Mouse (Mus musculus): ENCODE measurements around the gene Palld. TPM values are rescaled to one million over a fixed set of nuclear protein-coding genes. Genes with fewer than 3 reads are reported as not detected.

Gene Palld
- polyA plus RNA-seq, 3 experiments from 2014 or later = 0.67 to 1.3 (median 0.73) TPM

- no peak for ATAC-seq
These were observed 352.3 kb downstream of the Palld start for GRCm38 (mm10) chr8:61550006-61550748.

GRCm38 (mm10) chr8:61549585-61549984 is 352.9 kb downstream of the Palld start:
- ATAC-seq = no peak

GRCm38 (mm10) chr8:61539828-61540500 is 362.5 kb downstream of the Palld start:
- ATAC-seq = peak; percentile 98

- ATAC-seq = no peak
These were observed 365.0 kb downstream of the Palld start for GRCm38 (mm10) chr8:61537471-61537870.

- no peak for ATAC-seq
These were observed 367.0 kb downstream of the Palld start for GRCm38 (mm10) chr8:61535472-61535871.

GRCm38 (mm10) chr8:61533356-61533926 is 369.0 kb downstream of the Palld start:
- no peak for ATAC-seq

GRCm38 (mm10) chr8:61532831-61533230 is 369.7 kb downstream of the Palld start:
- no peak for ATAC-seq

GRCm38 (mm10) chr8:61531944-61532795 is 370.3 kb downstream of the Palld start:
- no peak for ATAC-seq

GRCm38 (mm10) chr8:61528642-61529041 is 373.8 kb downstream of the Palld start:
- no peak for ATAC-seq

- ATAC-seq = no peak
These were observed 374.3 kb downstream of the Palld start for GRCm38 (mm10) chr8:61528197-61528596.

GRCm38 (mm10) chr8:61527037-61527436 is 375.5 kb downstream of the Palld start:
- no peak for ATAC-seq

- no peak for ATAC-seq
These were observed 380.4 kb downstream of the Palld start for GRCm38 (mm10) chr8:61522132-61522531.

- peak; percentile 47 for ATAC-seq
These were observed 384.8 kb downstream of the Palld start for GRCm38 (mm10) chr8:61517502-61518185.

- ATAC-seq = no peak
These were observed 385.6 kb downstream of the Palld start for GRCm38 (mm10) chr8:61516745-61517501.

- ATAC-seq = peak; percentile 87
These were observed 386.4 kb downstream of the Palld start for GRCm38 (mm10) chr8:61515931-61516744.

- no peak for ATAC-seq
These were observed 387.2 kb downstream of the Palld start for GRCm38 (mm10) chr8:61515110-61515930.

- no peak for ATAC-seq
These were observed 400.2 kb downstream of the Palld start for GRCm38 (mm10) chr8:61502277-61502676.

GRCm38 (mm10) chr8:61500914-61501313 is 401.6 kb downstream of the Palld start:
- no peak for ATAC-seq

- no peak for ATAC-seq
These were observed 403.5 kb downstream of the Palld start for GRCm38 (mm10) chr8:61499035-61499434.

- ATAC-seq = no peak
These were observed 405.4 kb downstream of the Palld start for GRCm38 (mm10) chr8:61497110-61497509.

Measured in inflammation-experienced regulatory T-cells, adult 6 months (primary cell).